Mouse (Mus musculus) erythroblast, embryonic 14.5 days (primary cell): ENCODE results near the gene Etfa. TPM values are rescaled to one million over a fixed set of nuclear protein-coding genes. Genes with fewer than 3 reads are reported as not detected.

Experiments
- H3K27me3 ChIP-seq: 2 replicates; pipeline ENCODE4 v1.6.1; 2012; ENCODE audit warnings: inconsistent platforms; ENCODE audit not compliant: control insufficient read depth
- H3K36me3 ChIP-seq: 2 replicates; pipeline ENCODE4 v1.6.1; 2012; ENCODE audit warnings: mild to moderate bottlenecking, inconsistent platforms; ENCODE audit not compliant: control insufficient read depth
- H3K4me1 ChIP-seq: 2 replicates; pipeline ENCODE4 v1.6.1; 2012; ENCODE audit warnings: inconsistent platforms; ENCODE audit not compliant: control insufficient read depth
- H3K4me3 ChIP-seq: replicated peaks from 2 replicates; pipeline ENCODE3; 2012; ENCODE audit warnings: moderate library complexity, mild to moderate bottlenecking, inconsistent platforms
- H3K9me3 ChIP-seq: 2 replicates; pipeline ENCODE4 v1.6.1; 2012; ENCODE audit warnings: low read length, inconsistent platforms, mixed read lengths; ENCODE audit not compliant: control insufficient read depth
- GATA1 ChIP-seq: IDR thresholded peaks from 2 replicates; pipeline ENCODE4 v1.6.1; 2012; ENCODE audit warnings: low read length, inconsistent platforms, mixed read lengths
- TAL1 ChIP-seq: IDR thresholded peaks from 3 replicates; pipeline ENCODE4 v1.6.1; 2012; ENCODE audit warnings: low read length, inconsistent platforms, mixed read lengths
- polyA plus RNA-seq: library from polyadenylated mRNA; stranded (reverse); fragments of >175 nt; gene quantifications from 2 replicates; pipeline ENCODE4 v1.2.3, GENCODE M21; 2012

Etfa gene
- polyA plus RNA-seq, 1 experiment = 5.3 TPM

- no peaks in the 10 kb centered on the region for H3K9me3 ChIP-seq
- TF ChIP-seq TAL1 (no peak), GATA1 (no peak)
- H3K4me3 ChIP-seq = no peak overlapping the region
- peaks cover 12% of the 10 kb centered on the region for H3K4me1 ChIP-seq
- no peaks in the 10 kb centered on the region for H3K27me3 ChIP-seq
- peaks cover 34% of the 10 kb centered on the region for H3K36me3 ChIP-seq
These were observed 58.7 kb downstream of the Etfa start for GRCm38 (mm10) chr9:55453366-55453765.

DNA sequence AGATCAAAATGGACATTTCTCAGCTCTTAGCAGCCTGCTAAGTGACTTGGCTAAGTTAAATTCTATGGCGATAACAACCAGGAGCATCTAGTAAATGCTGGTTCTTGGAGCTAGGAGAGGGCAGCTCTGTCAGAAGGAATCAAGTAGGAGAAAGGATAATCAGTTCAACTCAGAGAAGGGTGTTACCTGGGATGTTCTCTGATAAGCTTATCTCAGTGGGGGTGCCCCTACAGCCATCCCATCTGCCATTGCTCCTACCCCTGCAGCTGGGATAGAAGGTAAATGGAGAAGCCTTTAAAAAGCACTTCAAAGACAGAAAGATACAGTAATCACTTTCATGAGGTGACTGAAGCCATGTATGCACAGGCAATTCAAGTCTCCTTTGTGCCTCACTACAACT lies 59.1 kb downstream of the Etfa start:
- Histone ChIP-seq H3K36me3 (peaks cover 34% of the 10 kb centered on the region), H3K27me3 (no peaks in the 10 kb centered on the region), H3K4me3 (no peak overlapping the region), H3K4me1 (peaks cover 12% of the 10 kb centered on the region), H3K9me3 (no peaks in the 10 kb centered on the region)
- TF ChIP-seq TAL1 = no peak
- no peak for TF ChIP-seq GATA1

- H3K27me3 ChIP-seq = no peaks in the 10 kb centered on the region
- no peak overlapping the region for H3K4me3 ChIP-seq
- H3K36me3 ChIP-seq = peaks cover 32% of the 10 kb centered on the region
- no peak for TF ChIP-seq GATA1
- TF ChIP-seq TAL1 = no peak
- no peaks in the 10 kb centered on the region for H3K9me3 ChIP-seq
- peaks cover 12% of the 10 kb centered on the region for H3K4me1 ChIP-seq
These were observed 60.6 kb downstream of the Etfa start for GRCm38 (mm10) chr9:55451426-55451825.

DNA sequence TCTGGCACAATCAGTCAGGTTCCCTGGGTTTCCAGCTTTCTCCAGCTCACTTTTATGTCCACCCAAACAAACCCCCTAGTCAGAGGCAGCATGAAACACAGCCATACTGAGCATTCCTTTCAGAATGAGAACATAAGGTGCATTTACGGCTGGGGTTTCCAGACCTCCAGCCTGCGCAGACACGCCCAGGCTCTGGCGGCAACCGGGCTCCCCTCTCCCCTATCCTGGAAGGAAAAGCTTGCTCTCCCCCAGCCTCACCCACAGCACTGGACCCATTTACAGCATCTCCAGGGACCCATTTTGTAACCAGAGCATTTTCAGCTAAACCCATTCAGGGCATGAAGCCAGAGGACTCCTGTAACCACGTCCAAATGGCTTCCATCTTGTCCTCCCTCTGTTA lies 62.0 kb downstream of the Etfa start:
- no peaks in the 10 kb centered on the region for H3K9me3 ChIP-seq
- H3K4me1 ChIP-seq = peaks cover 12% of the 10 kb centered on the region
- no peaks in the 10 kb centered on the region for H3K27me3 ChIP-seq
- peaks cover 21% of the 10 kb centered on the region for H3K36me3 ChIP-seq
- no peak for TF ChIP-seq GATA1
- no peak for TF ChIP-seq TAL1
- no peak overlapping the region for H3K4me3 ChIP-seq

- H3K4me1 ChIP-seq = peaks cover 12% of the 10 kb centered on the region
- no peak for TF ChIP-seq TAL1
- TF ChIP-seq GATA1 = no peak
- H3K4me3 ChIP-seq = no peak overlapping the region
- no peaks in the 10 kb centered on the region for H3K27me3 ChIP-seq
- peaks cover 17% of the 10 kb centered on the region for H3K36me3 ChIP-seq
- no peaks in the 10 kb centered on the region for H3K9me3 ChIP-seq
These were observed 62.9 kb downstream of the Etfa start for GRCm38 (mm10) chr9:55449108-55449507.

DNA sequence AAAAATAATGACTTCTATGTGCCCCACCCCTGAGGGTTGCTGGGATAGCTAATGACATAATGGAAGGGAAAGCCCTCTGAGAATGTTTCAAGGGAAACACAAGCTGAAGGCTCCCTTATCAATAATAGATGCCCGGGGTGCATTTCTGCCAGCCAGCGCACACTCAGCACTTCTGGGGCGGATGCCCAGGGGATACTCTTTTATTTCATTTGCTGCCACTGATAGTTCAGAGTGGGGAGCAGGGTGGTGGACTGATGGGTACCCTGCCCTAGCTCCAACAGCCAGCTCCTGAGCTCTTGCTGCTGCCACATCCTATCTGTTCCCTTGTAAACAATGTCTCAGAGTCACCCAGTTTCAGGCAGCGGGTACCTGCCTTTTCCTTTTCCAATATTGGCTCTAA lies 64.5 kb downstream of the Etfa start:
- H3K36me3 ChIP-seq = peaks cover under 1% of the 10 kb centered on the region
- no peak for TF ChIP-seq TAL1
- peaks cover 1% of the 10 kb centered on the region for H3K4me1 ChIP-seq
- no peaks in the 10 kb centered on the region for H3K9me3 ChIP-seq
- H3K4me3 ChIP-seq = no peak overlapping the region
- H3K27me3 ChIP-seq = no peaks in the 10 kb centered on the region

DNA sequence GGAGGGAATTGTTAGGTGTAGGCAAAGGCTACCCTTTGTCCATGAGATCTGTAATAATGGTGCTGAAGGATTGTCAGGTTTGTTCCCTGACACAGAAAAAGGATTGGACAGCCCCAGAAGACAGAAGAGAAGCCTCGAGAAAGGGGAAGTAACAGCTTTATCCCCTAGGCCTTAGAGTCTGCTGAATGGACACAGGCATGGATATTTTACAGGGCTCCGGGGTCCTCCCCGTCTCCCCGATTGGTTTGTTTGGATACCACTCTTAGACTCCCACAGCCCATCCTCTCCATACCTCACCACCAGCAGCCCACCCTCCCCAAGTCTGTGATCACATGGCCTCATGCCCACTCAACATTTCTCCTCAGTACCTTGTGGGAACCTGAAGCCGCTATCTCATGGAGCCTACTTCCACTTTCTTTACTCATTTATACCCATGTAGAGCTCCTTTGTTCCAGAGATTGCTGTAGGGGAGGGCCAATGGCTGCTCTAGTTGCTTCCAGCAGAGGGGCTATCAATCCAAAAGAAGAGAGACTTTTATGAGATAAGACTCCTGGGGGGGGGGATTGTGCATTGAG lies 72.8 kb downstream of the Etfa start:
- TF ChIP-seq TAL1 = no peak
- no peak for TF ChIP-seq GATA1
- no peaks in the 10 kb centered on the region for H3K4me1 ChIP-seq
- no peaks in the 10 kb centered on the region for H3K36me3 ChIP-seq
- no peaks in the 10 kb centered on the region for H3K9me3 ChIP-seq
- H3K4me3 ChIP-seq = no peak overlapping the region
- H3K27me3 ChIP-seq = no peaks in the 10 kb centered on the region

DNA sequence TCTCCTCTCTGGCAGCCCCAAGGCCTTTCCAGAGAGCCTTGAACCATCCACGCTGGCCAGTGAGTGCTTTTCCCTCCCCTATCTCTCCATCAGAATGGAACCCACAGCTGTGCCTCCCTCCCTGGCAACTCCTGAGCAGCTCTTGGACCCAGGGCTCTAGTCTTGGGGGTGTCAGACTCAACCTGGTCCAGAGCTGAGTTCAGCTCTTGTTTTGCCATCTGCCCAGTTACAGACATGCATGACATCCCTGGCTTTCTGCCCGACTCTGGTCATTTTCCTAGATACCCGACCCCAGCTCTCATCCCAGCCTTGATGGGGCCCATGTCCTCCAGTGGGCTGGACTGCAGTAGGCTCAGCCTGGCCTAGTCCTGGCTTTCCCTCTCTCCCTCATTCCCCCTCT lies 73.6 kb downstream of the Etfa start:
- H3K9me3 ChIP-seq = no peaks in the 10 kb centered on the region
- no peak overlapping the region for H3K4me3 ChIP-seq
- no peaks in the 10 kb centered on the region for H3K27me3 ChIP-seq
- no peaks in the 10 kb centered on the region for H3K36me3 ChIP-seq
- no peaks in the 10 kb centered on the region for H3K4me1 ChIP-seq
- TF ChIP-seq GATA1 = no peak
- no peak for TF ChIP-seq TAL1

GRCm38 (mm10) chr9:55433875-55434274 lies 78.2 kb downstream of the Etfa start:
- no peak overlapping the region for H3K4me3 ChIP-seq
- no peaks in the 10 kb centered on the region; the same call in 1 of the 2 replicates for H3K4me1 ChIP-seq
- H3K27me3 ChIP-seq = peaks cover 3% of the 10 kb centered on the region; the same call in 1 of the 2 replicates
- H3K9me3 ChIP-seq = no peaks in the 10 kb centered on the region
- no peak for TF ChIP-seq TAL1
- TF ChIP-seq GATA1 = no peak
- H3K36me3 ChIP-seq = no peaks in the 10 kb centered on the region
